Mouse (Mus musculus) limb, embryonic 12.5 days (tissue): ENCODE results near the gene Shbg. TPM values are rescaled to one million over a fixed set of nuclear protein-coding genes. Genes with fewer than 3 reads are reported as not detected.

Experiments
- ATAC-seq: fragments of 200-750 bp; cut with Nextera tagmentation; 2 replicates; pipeline ENCODE4 v1.8.0; 2017; ENCODE audit warnings: low read depth, moderate TSS enrichment; ENCODE audit not compliant: insufficient number of reproducible peaks, insufficient read depth, low FRiP score, low TSS enrichment
- H3K27ac ChIP-seq: fragments of 300-500 bp; sonication (generic); 2 replicates; pipeline ENCODE4 v1.5.1; 2016; ENCODE audit warnings: mild to moderate bottlenecking, moderate library complexity
- H3K27me3 ChIP-seq: fragments of 300-500 bp; sonication (generic); 2 replicates; pipeline ENCODE4 v1.6.1; 2016; ENCODE audit warnings: mild to moderate bottlenecking, moderate library complexity
- H3K36me3 ChIP-seq: fragments of 300-500 bp; sonication (generic); 2 replicates; pipeline ENCODE4 v1.6.1; 2016; ENCODE audit warnings: mild to moderate bottlenecking, moderate library complexity
- H3K4me1 ChIP-seq: fragments of 300-500 bp; sonication (generic); replicated peaks from 2 replicates; pipeline ENCODE4 v1.6.1; 2016
- H3K4me2 ChIP-seq: fragments of 300-500 bp; sonication (generic); 2 replicates; pipeline ENCODE4 v1.6.1; 2016; ENCODE audit warnings: mild to moderate bottlenecking, moderate library complexity
- H3K4me3 ChIP-seq: fragments of 300-500 bp; sonication (generic); replicated peaks from 2 replicates; pipeline ENCODE4 v1.5.1; 2016; ENCODE audit warnings: mild to moderate bottlenecking
- H3K9ac ChIP-seq: fragments of 300-500 bp; sonication (generic); replicated peaks from 2 replicates; pipeline ENCODE4 v1.6.1; 2016; ENCODE audit warnings: mild to moderate bottlenecking, moderate library complexity
- H3K9me3 ChIP-seq: fragments of 300-500 bp; sonication (generic); 2 replicates; pipeline ENCODE4 v1.6.1; 2016; ENCODE audit warnings: mild to moderate bottlenecking, moderate library complexity
- WGBS: fragments of 180-500 bp; shearing (Covaris S2); methylation state at CpG from one replicate; pipeline ENCODE4 v1.1.7; 2016; 5-methylcytosine and 5-hydroxymethylcytosine counted together
- polyA plus RNA-seq: library from polyadenylated mRNA; unstranded; fragments of >200 nt; fragmentation: Nextera tagmentation; extraction: Ambion mirVana; gene quantifications from 2 replicates; pipeline ENCODE4 v1.2.1, GENCODE M21; 2016

Shbg gene
- not detected in 2 replicates for polyA plus RNA-seq

DNA sequence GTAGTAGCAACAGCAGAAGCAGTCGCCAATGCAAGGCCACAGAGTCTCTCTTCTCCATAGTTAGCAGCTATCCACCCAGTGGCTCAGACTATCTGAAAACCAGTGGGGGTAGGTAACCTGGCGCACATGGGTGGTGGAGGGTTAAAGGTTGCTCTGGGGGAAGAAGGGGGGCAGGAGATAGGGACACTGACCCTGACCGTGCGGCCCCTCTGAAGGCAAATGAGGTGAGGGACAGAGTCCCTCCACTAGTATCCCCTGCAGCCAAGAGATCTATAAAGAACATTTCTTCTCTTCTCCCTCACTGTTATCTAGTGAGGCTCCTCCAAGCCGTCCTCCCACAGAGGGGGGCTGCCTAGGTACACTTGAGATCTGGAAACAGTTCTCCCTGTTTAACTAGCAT, at the start of gene Shbg:
TSS of gene Shbg (minus strand) at position 101 of the 400 bp plus-strand sequence.
- no peak for ATAC-seq
- Histone ChIP-seq H3K27ac (no peak within 1 kb of the TSS), H3K9ac (peak within 1 kb of the TSS; percentile 34; the same call in 1 of the 2 replicates), H3K4me2 (no peak within 1 kb of the TSS), H3K9me3 (no peaks in the 10 kb centered on the region), H3K4me3 (no peak within 1 kb of the TSS), H3K36me3 (no peaks in the 10 kb centered on the region), H3K4me1 (peaks cover 14% of the 10 kb centered on the region), H3K27me3 (0 out of 2 replicates have a peak, but pooled peaks cover 5% of the 10 kb centered on the region)
- WGBS = 64% methylated on average over 5 of the region's 5 CpGs

DNA sequence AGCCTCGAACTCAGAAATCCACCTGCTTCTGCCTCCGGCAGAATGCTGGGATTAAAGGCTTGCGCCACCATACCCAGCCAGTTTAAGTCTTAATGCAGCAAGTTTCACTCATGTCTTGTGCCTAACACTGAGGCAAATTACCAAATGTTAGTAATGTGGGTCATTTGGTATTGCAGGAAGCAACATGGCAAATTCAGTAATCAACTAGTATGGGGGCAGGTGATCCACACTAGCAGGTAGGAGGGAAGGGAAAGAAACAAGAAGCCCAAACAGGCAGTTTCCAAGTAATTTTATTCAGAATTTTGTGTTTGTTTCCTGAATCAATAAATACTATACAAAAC, 48.9 kb upstream of the Shbg start:
- H3K4me1 ChIP-seq = peaks cover 27% of the 10 kb centered on the region
- no peaks in the 10 kb centered on the region for H3K9me3 ChIP-seq
- H3K27ac ChIP-seq = no peak overlapping the region
- H3K4me2 ChIP-seq = no peak overlapping the region
- peaks cover 72% of the 10 kb centered on the region for H3K36me3 ChIP-seq
- H3K27me3 ChIP-seq = no peaks in the 10 kb centered on the region
- 86% methylated on average over 3 of the region's 3 CpGs for WGBS
- peak overlapping the region; percentile 12 for H3K4me3 ChIP-seq
- ATAC-seq = no peak
- no peak overlapping the region for H3K9ac ChIP-seq

DNA sequence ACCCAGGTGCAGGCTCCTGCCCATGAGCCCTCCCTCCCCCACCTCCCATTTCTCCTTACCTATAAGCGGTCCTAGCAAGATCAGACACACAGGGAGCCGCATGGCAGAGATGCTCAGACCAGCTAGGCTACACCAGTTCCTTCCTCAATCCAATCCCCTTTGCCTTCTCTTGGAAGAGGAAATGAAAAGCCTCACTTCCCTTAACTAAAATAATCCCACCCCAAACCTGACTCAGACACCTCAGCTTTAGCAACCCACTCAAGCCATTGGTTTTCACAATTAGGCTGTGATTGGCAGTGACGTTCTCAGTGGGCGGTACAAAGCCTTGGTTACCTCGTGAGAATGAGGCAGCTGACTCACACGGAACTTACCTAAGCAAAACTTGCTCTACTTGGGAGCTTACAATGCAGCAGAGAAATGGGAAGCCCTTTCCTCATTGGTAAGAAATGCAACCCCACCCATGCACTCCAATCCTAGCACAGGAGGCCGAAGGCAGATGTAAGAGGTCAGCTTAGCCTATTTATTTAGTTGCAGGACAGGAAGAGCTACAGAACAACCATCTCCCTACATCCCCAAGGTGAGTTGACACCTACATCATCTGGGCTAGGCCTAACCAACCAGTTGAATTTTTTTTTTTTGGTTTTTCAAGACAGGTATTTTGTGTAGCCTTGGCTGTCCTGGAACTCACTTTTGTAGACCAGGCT, 48.4 kb upstream of the Shbg start, which contains the start of gene Cd68:
TSS of gene Cd68 (minus strand) at position 193 of the 704 bp plus-strand sequence.
- H3K27me3 ChIP-seq = no peaks in the 10 kb centered on the region
- H3K9me3 ChIP-seq = no peaks in the 10 kb centered on the region
- no peak within 1 kb of the TSS for H3K4me2 ChIP-seq
- H3K4me1 ChIP-seq = peaks cover 32% of the 10 kb centered on the region
- H3K36me3 ChIP-seq = peaks cover 72% of the 10 kb centered on the region
- 30% methylated on average over 7 of the region's 7 CpGs for WGBS
- H3K4me3 ChIP-seq = peak within 1 kb of the TSS; percentile 12
- no peak within 1 kb of the TSS for H3K9ac ChIP-seq
- peak within 1 kb of the TSS; percentile 50; the same call in 1 of the 2 replicates for H3K27ac ChIP-seq
- no peak for ATAC-seq

DNA sequence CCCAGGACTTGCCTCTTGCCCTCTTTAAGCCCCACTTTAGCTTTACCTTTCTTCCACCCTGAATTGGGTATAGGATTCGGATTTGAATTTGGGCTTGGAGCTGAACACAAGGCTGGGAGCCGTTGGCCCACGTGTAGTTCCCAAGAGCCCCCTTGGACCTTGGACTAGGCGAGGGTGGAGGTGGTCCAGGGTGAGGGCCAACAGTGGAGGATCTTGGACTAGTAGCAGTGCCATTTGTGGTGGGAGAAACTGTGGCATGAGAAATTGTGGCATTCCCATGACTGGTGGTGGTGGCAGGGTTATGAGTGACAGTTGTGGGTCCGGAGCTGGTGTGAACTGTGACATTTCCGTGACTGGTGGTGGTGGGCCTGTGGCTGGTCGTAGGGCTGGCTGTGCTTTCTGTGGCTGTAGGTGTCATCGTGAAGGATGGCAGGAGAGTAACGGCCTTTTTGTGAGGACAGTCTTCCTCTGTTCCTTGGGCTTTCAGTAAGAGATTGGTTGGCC, 47.8 kb upstream of the Shbg start:
- Histone ChIP-seq H3K4me2 (no peak overlapping the region), H3K9me3 (no peaks in the 10 kb centered on the region), H3K4me1 (peaks cover 32% of the 10 kb centered on the region), H3K27me3 (no peaks in the 10 kb centered on the region), H3K27ac (peak overlapping the region; percentile 50; the same call in 1 of the 2 replicates), H3K4me3 (0 out of 2 replicates have a peak overlapping the region, but pooled peaks have one; percentile 12), H3K9ac (no peak overlapping the region), H3K36me3 (peaks cover 67% of the 10 kb centered on the region)
- WGBS = 74% methylated on average over 9 of the region's 9 CpGs
- ATAC-seq = no peak

DNA sequence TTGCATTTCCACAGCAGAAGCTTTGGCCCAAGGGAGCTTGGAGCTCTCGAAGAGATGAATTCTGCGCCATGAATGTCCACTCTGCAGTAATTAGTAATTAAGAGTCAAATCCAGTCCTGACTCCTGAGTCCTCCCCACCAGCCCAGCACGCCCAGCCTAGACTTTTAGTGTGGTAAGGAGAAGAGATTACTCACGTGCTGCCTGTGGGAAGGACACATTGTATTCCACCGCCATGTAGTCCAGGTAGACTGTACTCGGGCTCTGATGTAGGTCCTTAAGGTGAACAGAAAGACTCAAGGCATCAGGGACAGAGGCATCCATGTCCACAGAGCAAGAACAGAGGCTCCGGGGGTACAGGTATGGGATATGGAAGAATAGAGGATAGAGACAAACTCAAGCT, 47.1 kb upstream of the Shbg start:
- Histone ChIP-seq H3K4me2 (no peak overlapping the region), H3K4me1 (peaks cover 25% of the 10 kb centered on the region), H3K9ac (no peak overlapping the region), H3K4me3 (no peak overlapping the region), H3K27me3 (no peaks in the 10 kb centered on the region), H3K36me3 (peaks cover 60% of the 10 kb centered on the region), H3K27ac (0 out of 2 replicates have a peak overlapping the region, but pooled peaks have one; percentile 9), H3K9me3 (no peaks in the 10 kb centered on the region)
- ATAC-seq = no peak
- WGBS = 92% methylated on average over 7 of the region's 7 CpGs

DNA sequence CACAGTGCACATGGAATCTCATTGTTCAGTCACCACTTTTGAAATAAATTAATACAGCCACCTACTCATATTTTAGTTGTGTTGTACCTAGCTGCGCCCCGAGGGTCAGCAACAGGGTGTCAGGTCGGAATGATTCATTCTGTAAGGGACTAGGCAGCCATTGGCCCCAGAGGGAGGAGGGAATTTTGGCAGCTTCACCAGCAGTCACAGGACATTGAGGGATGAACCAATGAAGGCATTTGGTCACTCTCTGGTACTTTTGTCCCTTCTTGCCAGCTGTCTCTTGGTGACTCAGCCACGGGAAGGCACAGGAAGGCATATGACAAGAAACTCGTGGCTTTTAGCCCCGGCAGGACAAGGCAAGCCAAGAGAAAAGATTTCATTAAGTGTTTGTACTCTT, 46.1 kb upstream of the Shbg start:
- peaks cover 57% of the 10 kb centered on the region for H3K36me3 ChIP-seq
- no peaks in the 10 kb centered on the region for H3K27me3 ChIP-seq
- peaks cover 17% of the 10 kb centered on the region for H3K4me1 ChIP-seq
- H3K9ac ChIP-seq = no peak overlapping the region
- ATAC-seq = no peak
- peak overlapping the region; percentile 97; the same call in 1 of the 2 replicates for H3K27ac ChIP-seq
- H3K9me3 ChIP-seq = no peaks in the 10 kb centered on the region
- H3K4me3 ChIP-seq = no peak overlapping the region
- 86% methylated on average over 6 of the region's 6 CpGs for WGBS
- H3K4me2 ChIP-seq = no peak overlapping the region

DNA sequence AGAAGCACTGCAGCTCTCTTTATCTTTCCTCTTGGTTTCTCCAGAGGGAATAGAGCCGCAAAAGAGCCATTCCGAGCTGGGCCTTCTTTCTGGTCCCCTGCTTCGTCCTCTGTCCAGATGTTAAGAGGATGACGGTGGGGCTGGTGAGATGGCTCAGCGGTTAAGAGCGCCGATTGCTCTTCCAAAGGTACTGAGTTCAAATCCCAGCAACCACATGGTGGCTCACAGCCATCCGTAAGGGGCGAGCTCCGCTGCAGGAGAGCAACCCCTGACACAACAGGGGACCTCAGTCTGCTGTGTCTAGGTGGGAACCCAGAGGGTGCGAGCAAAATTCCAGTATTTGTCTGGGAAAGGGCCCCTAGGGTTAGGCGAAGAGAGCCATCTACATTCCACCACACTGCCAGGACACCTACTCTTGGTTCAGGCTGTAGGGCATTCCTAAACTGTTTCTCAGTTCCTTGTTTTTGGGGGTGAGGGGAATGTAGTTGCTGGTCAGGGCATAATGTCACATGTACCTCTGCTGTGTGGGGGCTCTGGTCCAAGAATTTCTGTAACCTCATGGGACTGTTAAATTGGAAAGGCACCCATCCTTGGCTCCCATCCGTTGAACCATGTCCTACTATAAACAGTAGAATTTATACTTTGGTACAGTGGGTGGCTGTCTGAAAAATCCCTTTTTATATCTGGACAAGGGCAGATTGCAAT, 45.4 kb upstream of the Shbg start:
- no peaks in the 10 kb centered on the region for H3K27me3 ChIP-seq
- peak overlapping the region; percentile 58 for H3K4me2 ChIP-seq
- peak overlapping the region; percentile 64 for H3K9ac ChIP-seq
- 71% methylated on average over 13 of the region's 13 CpGs for WGBS
- peak; percentile 3; the same call in 1 of the 2 replicates for ATAC-seq
- peak overlapping the region; percentile 97 for H3K27ac ChIP-seq
- H3K4me3 ChIP-seq = peak overlapping the region; percentile 52
- H3K4me1 ChIP-seq = peaks cover 17% of the 10 kb centered on the region
- H3K9me3 ChIP-seq = no peaks in the 10 kb centered on the region
- peaks cover 57% of the 10 kb centered on the region for H3K36me3 ChIP-seq

DNA sequence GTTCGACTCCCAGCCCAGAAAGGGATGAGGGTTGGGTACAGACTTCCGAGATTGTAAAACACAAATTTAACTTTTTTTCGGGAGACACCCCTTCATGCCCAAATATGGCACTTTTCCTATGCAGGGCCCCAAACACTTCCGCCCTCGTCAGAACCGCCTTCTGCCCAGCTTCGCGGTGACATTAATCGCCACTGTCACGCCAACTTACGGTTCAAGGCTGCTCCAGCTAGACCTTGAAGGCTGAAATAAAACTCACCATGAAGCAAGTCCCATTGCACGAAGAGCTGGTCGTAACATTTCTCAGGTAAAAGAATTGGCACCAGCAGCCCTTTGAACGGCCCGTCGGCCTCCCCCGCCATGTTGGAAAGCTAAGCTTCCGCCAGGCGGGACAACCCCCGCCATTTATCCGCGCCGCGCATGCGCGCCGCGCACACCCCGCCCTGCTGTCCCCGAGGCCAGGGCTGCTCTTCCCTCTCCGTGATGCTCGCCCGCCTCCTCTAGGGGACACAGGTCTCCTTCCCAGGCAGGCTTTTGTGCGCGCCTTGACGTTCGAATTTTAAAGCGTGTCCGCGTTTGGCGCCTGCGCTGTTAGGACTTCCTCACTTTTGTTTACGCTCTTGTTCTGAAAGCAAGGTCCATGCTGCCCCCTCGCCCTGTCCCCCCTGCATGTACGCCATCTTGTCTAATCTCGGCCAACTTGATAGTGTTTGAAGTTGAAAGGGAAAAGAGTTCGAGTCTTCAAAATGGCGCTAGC, 44.7 kb upstream of the Shbg start, which contains the start of gene Mpdu1:
TSS of gene Mpdu1 (minus strand) at position 430 of the 754 bp plus-strand sequence.
- Histone ChIP-seq H3K36me3 (peaks cover 57% of the 10 kb centered on the region), H3K27me3 (no peaks in the 10 kb centered on the region), H3K27ac (peak within 1 kb of the TSS; percentile 97), H3K9ac (peak within 1 kb of the TSS; percentile 64), H3K9me3 (no peaks in the 10 kb centered on the region), H3K4me2 (peak within 1 kb of the TSS; percentile 58), H3K4me1 (peaks cover 17% of the 10 kb centered on the region), H3K4me3 (peak within 1 kb of the TSS; percentile 52)
- WGBS = under 1% methylated on average over 48 of the region's 48 CpGs
- ATAC-seq = peak; percentile 93

DNA sequence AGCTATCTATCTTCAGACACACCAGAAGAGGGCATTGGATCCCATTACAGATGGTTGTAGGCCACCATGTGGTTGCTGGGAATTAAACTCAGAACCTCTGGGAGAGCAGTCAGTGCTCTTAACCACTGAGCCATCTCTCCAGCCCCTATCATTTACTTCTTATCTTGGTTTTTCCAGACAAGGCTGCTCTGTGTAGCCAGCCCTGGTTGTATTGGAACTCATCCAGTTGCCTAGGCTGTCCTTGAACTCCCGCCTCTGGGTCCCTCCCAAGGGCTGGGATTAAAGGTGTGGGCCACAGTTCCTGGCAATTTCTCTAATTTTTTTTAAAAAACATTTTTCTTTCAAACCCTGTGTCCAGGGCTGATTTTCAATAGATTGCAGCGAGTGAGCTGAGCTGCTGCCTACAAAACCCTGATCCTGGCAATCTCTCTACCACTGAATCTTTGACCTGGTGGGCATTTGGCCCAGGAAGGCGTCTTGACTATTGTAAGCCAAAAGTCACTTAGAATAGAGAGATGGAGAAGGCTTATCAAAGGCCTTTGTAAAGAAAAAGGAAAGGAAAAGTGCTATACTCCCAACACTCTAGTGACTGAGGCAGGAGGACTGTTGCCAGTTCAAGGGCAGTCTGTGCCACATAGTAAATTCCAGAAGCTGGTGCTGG, 43.6 kb upstream of the Shbg start:
- Histone ChIP-seq H3K4me3 (peak overlapping the region; percentile 52), H3K27me3 (no peaks in the 10 kb centered on the region), H3K36me3 (peaks cover 58% of the 10 kb centered on the region), H3K4me2 (peak overlapping the region; percentile 58), H3K9me3 (no peaks in the 10 kb centered on the region), H3K4me1 (peaks cover 24% of the 10 kb centered on the region), H3K9ac (peak overlapping the region; percentile 64), H3K27ac (peak overlapping the region; percentile 97)
- ATAC-seq = no peak
- 85% methylated on average over 3 of the region's 3 CpGs for WGBS

DNA sequence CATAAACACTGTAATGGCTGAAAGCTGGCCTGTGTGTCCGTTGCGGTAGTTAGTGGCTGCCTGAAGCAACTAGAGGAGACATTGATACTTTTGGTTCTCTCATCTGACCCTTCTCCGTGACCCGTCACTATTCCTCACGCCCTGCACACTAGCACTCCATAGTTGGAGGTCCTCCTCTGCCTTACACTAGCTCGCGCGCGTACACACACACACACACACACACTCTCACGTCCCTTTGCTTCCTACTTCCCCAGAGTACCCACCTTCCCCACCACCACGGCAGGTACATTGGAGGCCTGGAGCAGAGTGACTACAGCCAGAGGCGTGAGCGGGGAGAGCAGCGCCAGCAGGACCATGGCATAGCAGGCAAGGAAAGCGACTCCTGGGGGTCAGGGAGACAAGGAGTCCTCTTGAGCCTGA, 39.8 kb upstream of the Shbg start:
- no peaks in the 10 kb centered on the region for H3K9me3 ChIP-seq
- no peak overlapping the region for H3K4me3 ChIP-seq
- peaks cover 56% of the 10 kb centered on the region for H3K36me3 ChIP-seq
- H3K27ac ChIP-seq = no peak overlapping the region
- H3K4me2 ChIP-seq = no peak overlapping the region
- no peak for ATAC-seq
- peaks cover 37% of the 10 kb centered on the region for H3K4me1 ChIP-seq
- no peak overlapping the region for H3K9ac ChIP-seq
- WGBS = 84% methylated on average over 15 of the region's 15 CpGs
- H3K27me3 ChIP-seq = no peaks in the 10 kb centered on the region
